Mouse (Mus musculus) kidney, embryonic 14.5 days (tissue): Measurements from ENCODE around the gene Nfatc2. TPM values are rescaled to one million over a fixed set of nuclear protein-coding genes. Genes with fewer than 3 reads are reported as not detected.

ENCODE experiments used
- ATAC-seq: fragments of 200-750 bp; cut with Nextera tagmentation; 2 replicates; pipeline ENCODE4 v1.8.0; 2017; ENCODE audit warnings: moderate number of reproducible peaks, mild to moderate bottlenecking, moderate TSS enrichment, moderate library complexity; ENCODE audit not compliant: low FRiP score, low TSS enrichment
- H3K27ac ChIP-seq: fragments of 300-500 bp; sonication (generic); 2 replicates; pipeline ENCODE4 v1.5.1; 2014; ENCODE audit warnings: low read depth, mild to moderate bottlenecking, low read length, moderate library complexity, mixed read lengths
- H3K27me3 ChIP-seq: fragments of 300-500 bp; sonication (generic); 2 replicates; pipeline ENCODE4 v1.6.1; 2014; ENCODE audit warnings: mild to moderate bottlenecking, low read length; ENCODE audit not compliant: control insufficient read depth, insufficient read depth
- H3K36me3 ChIP-seq: fragments of 300-500 bp; sonication (generic); 2 replicates; pipeline ENCODE4 v1.6.1; 2014; ENCODE audit warnings: low read length, mixed read lengths; ENCODE audit not compliant: control insufficient read depth, insufficient read depth
- H3K4me1 ChIP-seq: fragments of 300-500 bp; sonication (generic); 2 replicates; pipeline ENCODE4 v1.6.1; 2014; ENCODE audit warnings: low read length, mixed read lengths; ENCODE audit not compliant: control insufficient read depth, insufficient read depth
- H3K4me2 ChIP-seq: fragments of 300-500 bp; sonication (generic); replicated peaks from 2 replicates; pipeline ENCODE4 v1.6.1; 2014; ENCODE audit warnings: low read depth, mild to moderate bottlenecking, low read length
- H3K4me3 ChIP-seq: fragments of 300-500 bp; sonication (generic); 2 replicates; pipeline ENCODE4 v1.5.1; 2014; ENCODE audit warnings: mild to moderate bottlenecking, low read length
- H3K9ac ChIP-seq: fragments of 300-500 bp; sonication (generic); 2 replicates; pipeline ENCODE4 v1.6.1; 2014; ENCODE audit warnings: low read depth, mild to moderate bottlenecking, low read length, moderate library complexity
- H3K9me3 ChIP-seq: fragments of 300-500 bp; sonication (generic); 2 replicates; pipeline ENCODE4 v1.6.1; 2016; ENCODE audit warnings: low read length; ENCODE audit not compliant: control insufficient read depth
- WGBS: fragments of 180-500 bp; shearing (Covaris S2); extraction: QIAGEN DNeasy Blood & Tissue Kit; methylation state at CpG from one replicate; pipeline ENCODE4 v1.1.7; 2014; 5-methylcytosine and 5-hydroxymethylcytosine counted together
- polyA plus RNA-seq: library from polyadenylated mRNA; unstranded; fragments of >200 nt; fragmentation: Nextera tagmentation; extraction: Ambion mirVana; gene quantifications from 2 replicates; pipeline ENCODE4 v1.2.1, GENCODE M21; 2014

Nfatc2 gene
- polyA plus RNA-seq, 1 experiment from 2014 or later: 2.7 TPM

DNA sequence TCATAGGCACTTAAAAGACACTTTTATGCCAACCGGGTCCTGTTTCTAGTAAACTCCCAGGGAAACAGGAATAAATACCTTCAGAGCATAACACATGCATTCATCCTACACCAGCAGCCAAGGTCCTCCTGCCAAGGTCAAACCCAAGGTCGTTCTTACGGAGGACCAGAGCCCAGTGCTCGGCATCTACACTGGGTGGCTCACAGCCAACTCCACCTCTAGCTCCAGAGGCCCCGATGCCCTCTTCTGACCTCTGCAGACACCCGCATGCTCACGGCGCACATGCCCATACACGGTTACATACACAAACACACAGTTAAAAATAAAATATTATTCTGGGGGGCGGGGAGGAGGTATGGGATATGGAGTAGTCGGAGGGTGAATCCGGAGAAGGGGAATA lies 14.9 kb downstream of the Nfatc2 start:
- H3K4me3 ChIP-seq: no peak overlapping the region
- no peak overlapping the region for H3K4me2 ChIP-seq
- H3K27ac ChIP-seq: no peak overlapping the region
- ATAC-seq: no peak
- WGBS: 85% methylated on average over 12 of the region's 12 CpGs
- no peaks in the 10 kb centered on the region for H3K36me3 ChIP-seq
- no peak overlapping the region for H3K9ac ChIP-seq
- H3K27me3 ChIP-seq: peaks cover 20% of the 10 kb centered on the region
- H3K9me3 ChIP-seq: no peaks in the 10 kb centered on the region
- H3K4me1 ChIP-seq: peaks cover 13% of the 10 kb centered on the region; the same call in 1 of the 2 replicates

GRCm38 (mm10) chr2:168584857-168585256 lies 16.6 kb downstream of the Nfatc2 start:
- peaks cover 27% of the 10 kb centered on the region for H3K4me1 ChIP-seq
- H3K9me3 ChIP-seq: no peaks in the 10 kb centered on the region
- no peaks in the 10 kb centered on the region for H3K36me3 ChIP-seq
- no peak overlapping the region for H3K4me3 ChIP-seq
- H3K27me3 ChIP-seq: peaks cover 7% of the 10 kb centered on the region
- WGBS: 73% methylated on average over 6 of the region's 6 CpGs
- no peak overlapping the region for H3K9ac ChIP-seq
- H3K4me2 ChIP-seq: no peak overlapping the region
- ATAC-seq: no peak
- no peak overlapping the region for H3K27ac ChIP-seq

DNA sequence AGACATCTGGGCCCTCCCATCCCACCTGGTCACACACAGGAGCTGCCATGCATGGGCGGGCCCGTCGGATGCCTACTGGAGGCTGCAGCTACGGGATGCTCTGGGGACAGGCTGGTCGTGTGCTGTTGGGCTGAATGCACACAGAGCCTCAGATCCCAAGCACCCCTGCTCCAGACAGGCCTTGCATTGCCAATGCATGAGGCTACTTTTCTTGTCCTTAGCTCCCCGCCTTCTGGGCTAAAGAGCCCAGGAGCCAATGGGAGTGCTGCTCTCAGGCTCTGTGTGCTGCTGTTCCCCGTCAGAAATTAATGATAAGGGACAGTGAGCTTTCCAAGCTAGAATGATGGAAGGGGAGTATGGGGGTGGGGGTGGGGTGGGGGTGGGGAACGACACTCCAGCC lies 17.0 kb downstream of the Nfatc2 start:
- Histone ChIP-seq H3K9ac (no peak overlapping the region), H3K27ac (no peak overlapping the region), H3K4me3 (no peak overlapping the region), H3K36me3 (no peaks in the 10 kb centered on the region), H3K4me1 (peaks cover 31% of the 10 kb centered on the region), H3K9me3 (no peaks in the 10 kb centered on the region), H3K4me2 (no peak overlapping the region), H3K27me3 (peaks cover 5% of the 10 kb centered on the region)
- 60% methylated on average over 8 of the region's 8 CpGs for WGBS
- no peak for ATAC-seq

DNA sequence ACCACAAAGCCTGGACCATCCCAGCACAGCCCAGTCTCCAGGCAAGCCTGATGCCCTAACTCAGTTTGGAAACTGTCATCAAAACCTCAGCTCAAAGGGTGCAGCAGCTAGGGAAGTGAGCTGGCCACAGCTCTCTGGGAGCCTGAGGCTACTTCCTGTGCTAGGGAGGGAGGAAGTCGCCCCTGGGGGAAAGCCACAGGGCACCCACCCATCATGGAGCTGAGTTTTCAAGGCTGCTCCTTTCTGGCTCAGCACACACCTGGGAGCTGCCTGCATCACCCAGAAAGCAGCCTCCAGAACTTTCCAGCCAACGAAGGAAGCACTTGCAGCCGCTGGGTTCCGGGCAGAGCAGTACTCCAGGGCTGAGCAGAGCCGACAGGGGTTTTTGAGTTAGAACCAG lies 18.4 kb downstream of the Nfatc2 start:
- no peak overlapping the region for H3K9ac ChIP-seq
- H3K27ac ChIP-seq: no peak overlapping the region
- no peaks in the 10 kb centered on the region for H3K27me3 ChIP-seq
- no peaks in the 10 kb centered on the region for H3K9me3 ChIP-seq
- ATAC-seq: no peak
- peaks cover 32% of the 10 kb centered on the region for H3K4me1 ChIP-seq
- WGBS: 74% methylated on average over 5 of the region's 5 CpGs
- no peak overlapping the region for H3K4me2 ChIP-seq
- H3K36me3 ChIP-seq: no peaks in the 10 kb centered on the region
- no peak overlapping the region for H3K4me3 ChIP-seq

- Histone ChIP-seq H3K4me2 (no peak overlapping the region), H3K4me1 (peaks cover 37% of the 10 kb centered on the region), H3K27ac (peak overlapping the region; percentile 74), H3K9me3 (no peaks in the 10 kb centered on the region), H3K36me3 (no peaks in the 10 kb centered on the region), H3K4me3 (no peak overlapping the region), H3K9ac (0 out of 2 replicates have a peak overlapping the region, but pooled peaks have one; percentile 34), H3K27me3 (no peaks in the 10 kb centered on the region)
- no peak for ATAC-seq
- WGBS: 38% methylated on average over 6 of the region's 6 CpGs
These were observed 20.1 kb downstream of the Nfatc2 start for GRCm38 (mm10) chr2:168581207-168581854.

GRCm38 (mm10) chr2:168580295-168580915 lies 21.1 kb downstream of the Nfatc2 start:
- WGBS: 46% methylated on average over 22 of the region's 22 CpGs
- peaks cover 38% of the 10 kb centered on the region for H3K4me1 ChIP-seq
- H3K9ac ChIP-seq: peak overlapping the region; percentile 34
- H3K36me3 ChIP-seq: no peaks in the 10 kb centered on the region
- H3K4me2 ChIP-seq: peak overlapping the region; percentile 13
- H3K4me3 ChIP-seq: no peak overlapping the region
- H3K9me3 ChIP-seq: no peaks in the 10 kb centered on the region
- no peaks in the 10 kb centered on the region for H3K27me3 ChIP-seq
- H3K27ac ChIP-seq: peak overlapping the region; percentile 74; the same call in 1 of the 2 replicates
- ATAC-seq: no peak

DNA sequence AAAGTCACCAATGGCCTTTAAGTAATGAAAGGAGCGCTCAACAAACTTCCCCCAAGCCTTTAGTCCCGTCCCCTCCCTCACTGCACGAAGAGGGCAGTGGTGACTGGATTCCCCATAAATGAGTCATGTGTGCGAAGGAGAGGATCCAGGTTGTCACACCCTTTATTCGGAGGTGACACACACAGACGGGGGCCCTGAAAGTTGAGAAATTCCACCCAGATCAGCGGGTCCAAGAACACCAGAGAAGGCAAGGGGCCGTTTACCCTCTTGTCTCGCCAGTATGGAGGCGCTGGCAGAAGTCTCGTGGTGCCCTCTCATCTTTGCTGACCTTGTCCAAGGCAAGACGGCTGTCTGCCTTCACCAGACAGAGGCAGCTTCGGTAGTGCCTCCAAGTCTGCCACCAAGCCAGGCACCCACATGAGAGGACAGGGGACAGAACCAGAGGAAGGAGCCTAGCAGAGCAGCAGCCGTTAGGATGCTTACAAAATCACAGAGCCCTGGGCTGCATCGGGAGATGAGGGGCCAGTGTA lies 21.8 kb downstream of the Nfatc2 start:
- no peaks in the 10 kb centered on the region for H3K36me3 ChIP-seq
- no peak for ATAC-seq
- WGBS: 77% methylated on average over 15 of the region's 15 CpGs
- H3K4me1 ChIP-seq: peaks cover 44% of the 10 kb centered on the region
- H3K4me3 ChIP-seq: no peak overlapping the region
- no peaks in the 10 kb centered on the region for H3K27me3 ChIP-seq
- no peak overlapping the region for H3K4me2 ChIP-seq
- H3K9me3 ChIP-seq: no peaks in the 10 kb centered on the region
- H3K9ac ChIP-seq: 0 out of 2 replicates have a peak overlapping the region, but pooled peaks have one; percentile 7
- no peak overlapping the region for H3K27ac ChIP-seq

DNA sequence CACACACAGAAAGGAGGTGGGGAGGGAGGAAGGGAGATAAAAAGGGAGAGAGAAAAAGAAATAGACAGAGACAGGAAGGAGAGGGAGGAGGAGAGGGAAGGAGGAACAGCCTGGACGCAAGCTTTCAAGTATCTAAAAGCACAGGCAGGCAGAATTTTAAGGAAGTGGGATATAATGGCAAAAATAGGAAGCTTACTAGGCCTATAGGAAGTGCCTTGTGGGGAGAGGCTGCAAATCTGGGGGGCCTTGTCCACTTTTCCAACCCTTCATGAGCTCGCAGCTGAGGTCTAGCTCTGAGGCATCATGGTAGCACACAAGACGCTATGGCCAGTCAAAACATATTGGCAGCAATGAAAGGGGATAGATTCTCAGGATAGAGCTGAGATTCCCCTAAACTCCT lies 22.3 kb downstream of the Nfatc2 start:
- H3K4me1 ChIP-seq: peaks cover 44% of the 10 kb centered on the region

DNA sequence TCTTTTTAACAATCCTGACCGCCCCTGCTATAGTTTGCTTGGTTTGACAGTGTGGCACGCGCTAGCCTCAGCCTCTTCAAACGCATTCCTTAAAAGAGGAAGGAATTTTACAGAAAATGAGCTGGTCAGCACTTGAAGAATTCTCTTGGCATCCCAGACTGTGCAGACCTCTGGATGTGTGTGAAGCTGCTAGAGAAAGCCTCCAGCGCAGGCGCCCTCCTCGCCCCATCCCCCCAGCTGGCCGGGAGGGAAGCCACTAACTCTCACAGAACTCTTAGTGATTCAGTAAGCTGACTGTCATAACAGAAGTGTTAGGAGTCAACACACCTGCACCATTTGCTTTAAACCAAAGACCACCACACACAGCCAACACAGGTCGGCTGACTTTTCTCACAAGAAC lies 23.3 kb downstream of the Nfatc2 start:
- H3K4me2 ChIP-seq: no peak overlapping the region
- H3K9ac ChIP-seq: no peak overlapping the region
- H3K4me1 ChIP-seq: peaks cover 44% of the 10 kb centered on the region
- no peaks in the 10 kb centered on the region for H3K27me3 ChIP-seq
- H3K27ac ChIP-seq: no peak overlapping the region
- no peaks in the 10 kb centered on the region for H3K36me3 ChIP-seq
- WGBS: 64% methylated on average over 9 of the region's 9 CpGs
- H3K4me3 ChIP-seq: no peak overlapping the region
- H3K9me3 ChIP-seq: no peaks in the 10 kb centered on the region
- ATAC-seq: no peak

More for the DNA sequence above, 22.3 kb downstream of the Nfatc2 start:
- 82% methylated on average over 3 of the region's 3 CpGs for WGBS
- H3K36me3 ChIP-seq: no peaks in the 10 kb centered on the region
- H3K27ac ChIP-seq: no peak overlapping the region
- no peaks in the 10 kb centered on the region for H3K27me3 ChIP-seq
- H3K4me3 ChIP-seq: no peak overlapping the region
- ATAC-seq: no peak
- no peak overlapping the region for H3K4me2 ChIP-seq
- no peak overlapping the region for H3K9ac ChIP-seq
- H3K9me3 ChIP-seq: no peaks in the 10 kb centered on the region
